Mouse (Mus musculus): ENCODE measurements at regions not wholly inside any gene's neighbourhood (a gene's known extent, or its start where the extent isn't known, plus 50 kb on each side); places are given as distances from the start of the nearest gene placed in this dataset.

DNA sequence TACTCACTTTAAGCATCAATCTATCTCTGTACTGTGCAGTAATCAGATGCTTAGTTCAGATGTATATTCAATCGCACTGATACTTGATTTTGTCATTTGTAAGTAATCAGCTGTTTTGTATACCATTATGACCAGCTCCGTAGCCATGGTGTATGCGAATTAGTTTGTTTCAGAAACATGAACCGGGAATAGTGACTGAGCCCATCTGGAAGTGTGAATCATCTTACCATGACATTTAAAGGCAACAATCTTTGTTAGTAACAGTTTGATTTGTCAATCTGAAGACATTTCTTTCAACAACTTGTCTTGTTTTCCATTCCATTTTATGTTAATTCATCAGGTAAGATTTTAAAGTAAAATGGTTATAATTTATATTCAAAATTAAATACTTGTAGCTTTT, 53.2 kb upstream of the Arhgap32 start:
- Histone ChIP-seq H3K4me3 (ENCODE audit: low read length) (no peak overlapping the region), H3K27ac (ENCODE audit: low read length) (no peak overlapping the region), H3K9me3 (ENCODE audit: control insufficient read depth, low read length) (no peaks in the 10 kb centered on the region), H3K27me3 (ENCODE audit: control insufficient read depth, insufficient read depth, low read depth, low read length) (no peaks in the 10 kb centered on the region), H3K4me2 (ENCODE audit: low read depth, low read length) (no peak overlapping the region), H3K4me1 (replicated peaks; ENCODE audit: control insufficient read depth, insufficient read depth, low read length) (no peaks in the 10 kb centered on the region), H3K36me3 (ENCODE audit: control insufficient read depth, insufficient read depth, low read length) (no peaks in the 10 kb centered on the region), H3K9ac (ENCODE audit: low read length) (no peak overlapping the region)
- no peak for ATAC-seq (ENCODE audit: low read depth)
- 83% methylated on average over 4 of the region's 4 CpGs for WGBS

DNA sequence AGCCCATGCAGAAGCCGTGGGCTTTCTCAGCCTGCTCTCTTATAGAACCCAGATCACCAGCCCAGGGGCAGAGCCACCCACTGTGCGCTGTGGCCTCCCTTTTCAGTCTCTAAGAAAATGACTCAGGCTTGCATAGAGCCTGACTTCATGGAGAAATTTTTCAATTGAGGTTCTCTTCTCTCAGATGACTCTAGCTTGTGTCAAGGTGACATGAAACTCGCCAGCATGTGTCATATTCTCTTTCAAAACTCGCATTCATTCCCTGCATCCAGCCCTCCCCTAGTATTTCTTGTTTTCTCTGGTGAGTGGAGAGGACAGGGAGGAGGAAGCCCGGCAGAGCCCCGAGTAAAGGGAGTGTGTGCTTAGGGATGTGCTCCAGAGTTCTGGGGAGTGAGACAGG, 52.4 kb upstream of the Arhgap32 start:
- H3K27me3 ChIP-seq (ENCODE audit: control insufficient read depth, insufficient read depth, low read depth, low read length) = no peaks in the 10 kb centered on the region
- WGBS = 62% methylated on average over 6 of the region's 6 CpGs

DNA sequence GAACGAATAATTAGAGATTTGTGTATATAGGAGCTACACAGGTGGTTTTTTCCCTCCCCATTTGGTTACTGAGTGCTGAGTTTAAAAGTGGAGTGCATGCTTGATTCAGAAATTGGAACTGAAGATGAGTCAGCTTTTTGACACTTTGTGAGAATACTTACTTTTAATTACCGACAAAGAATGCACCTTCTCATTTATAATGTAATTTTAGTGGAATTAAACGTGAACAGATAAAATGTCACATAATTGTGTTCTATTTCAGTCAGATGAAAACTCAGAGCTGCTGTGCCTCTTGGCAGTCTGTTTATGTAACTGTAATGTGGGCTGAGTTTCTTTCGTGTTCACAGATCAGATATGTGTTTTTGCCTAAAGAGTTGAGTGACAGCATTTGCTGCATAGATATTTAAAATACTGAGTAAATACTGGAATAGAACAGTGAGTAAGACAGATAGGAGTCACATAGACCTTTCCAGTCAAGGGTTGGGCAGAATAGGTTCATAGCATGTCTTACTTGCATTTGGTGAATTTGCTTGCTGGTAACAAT, 51.9 kb upstream of the Arhgap32 start:
- Histone ChIP-seq H3K4me3 (ENCODE audit: low read length) (no peak overlapping the region), H3K4me1 (replicated peaks; ENCODE audit: control insufficient read depth, insufficient read depth, low read length) (no peaks in the 10 kb centered on the region), H3K27ac (ENCODE audit: low read length) (no peak overlapping the region), H3K27me3 (ENCODE audit: control insufficient read depth, insufficient read depth, low read depth, low read length) (no peaks in the 10 kb centered on the region), H3K9me3 (ENCODE audit: control insufficient read depth, low read length) (no peaks in the 10 kb centered on the region), H3K36me3 (ENCODE audit: control insufficient read depth, insufficient read depth, low read length) (no peaks in the 10 kb centered on the region), H3K4me2 (ENCODE audit: low read depth, low read length) (no peak overlapping the region), H3K9ac (ENCODE audit: low read length) (no peak overlapping the region)
- WGBS = 67% methylated on average over 4 of the region's 4 CpGs
- ATAC-seq (ENCODE audit: low read depth) = no peak

More for the DNA sequence above, 52.4 kb upstream of the Arhgap32 start:
- H3K9me3 ChIP-seq (ENCODE audit: control insufficient read depth, low read length) = no peaks in the 10 kb centered on the region
- no peak overlapping the region for H3K27ac ChIP-seq (ENCODE audit: low read length)
- ATAC-seq (ENCODE audit: low read depth) = no peak
- no peaks in the 10 kb centered on the region for H3K4me1 ChIP-seq (replicated peaks; ENCODE audit: control insufficient read depth, insufficient read depth, low read length)
- no peak overlapping the region for H3K4me3 ChIP-seq (ENCODE audit: low read length)
- H3K36me3 ChIP-seq (ENCODE audit: control insufficient read depth, insufficient read depth, low read length) = no peaks in the 10 kb centered on the region
- no peak overlapping the region for H3K4me2 ChIP-seq (ENCODE audit: low read depth, low read length)
- no peak overlapping the region for H3K9ac ChIP-seq (ENCODE audit: low read length)

All from lung, embryonic 16.5 days (tissue).